Mouse (Mus musculus): Measurements from ENCODE around the gene Tigd2. TPM values are rescaled to one million over a fixed set of nuclear protein-coding genes. Genes with fewer than 3 reads are reported as not detected.

The Tigd2 gene
- polyA plus RNA-seq, 1 experiment from 2014 or later = 10.2 TPM

GRCm38 (mm10) chr6:59195849-59196635, 12.6 kb upstream of the Tigd2 start:
- no peaks in the 10 kb centered on the region for H3K36me3 ChIP-seq

GRCm38 (mm10) chr6:59196746-59197145, 11.9 kb upstream of the Tigd2 start:
- H3K27me3 ChIP-seq (ENCODE audit: low read depth, poor library complexity, severe bottlenecking) = no peaks in the 10 kb centered on the region
- H3K4me3 ChIP-seq = no peak overlapping the region
- no peaks in the 10 kb centered on the region for H3K9me3 ChIP-seq (replicated peaks)
- no peaks in the 10 kb centered on the region for H3K36me3 ChIP-seq
- no peak for DNase-seq (ENCODE audit: low spot score)
- H3K27ac ChIP-seq = no peak overlapping the region
- H3K4me1 ChIP-seq = no peaks in the 10 kb centered on the region

More at GRCm38 (mm10) chr6:59195849-59196635, 12.6 kb upstream of the Tigd2 start:
- no peaks in the 10 kb centered on the region for H3K9me3 ChIP-seq (replicated peaks)
- H3K4me3 ChIP-seq = no peak overlapping the region
- DNase-seq (ENCODE audit: low spot score) = no peak
- 87% methylated on average over 2 of the region's 2 CpGs for WGBS
- H3K27ac ChIP-seq = no peak overlapping the region
- H3K27me3 ChIP-seq (ENCODE audit: low read depth, poor library complexity, severe bottlenecking) = no peaks in the 10 kb centered on the region
- no peaks in the 10 kb centered on the region for H3K4me1 ChIP-seq

DNA sequence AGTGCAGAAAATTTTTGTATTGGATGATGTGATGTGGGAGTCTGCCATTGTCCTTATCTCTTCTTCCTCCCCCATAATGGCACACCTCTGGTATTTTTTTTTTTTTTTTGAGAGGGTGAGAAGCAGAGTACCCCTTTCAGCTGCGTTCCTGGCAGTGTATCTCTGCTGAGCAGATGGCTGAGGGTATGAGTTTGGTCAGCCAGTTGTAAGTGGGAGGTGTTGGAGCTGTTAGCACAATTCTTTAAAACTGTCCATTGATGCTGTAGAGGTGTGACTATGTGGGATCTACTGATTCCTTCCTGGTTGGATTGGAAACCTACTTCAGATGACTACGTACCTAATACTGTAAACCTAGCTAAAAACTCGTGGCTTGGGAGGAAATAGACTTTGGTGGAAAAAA, 10.3 kb upstream of the Tigd2 start:
- Histone ChIP-seq H3K9me3 (replicated peaks) (no peaks in the 10 kb centered on the region), H3K4me1 (no peaks in the 10 kb centered on the region), H3K27ac (no peak overlapping the region), H3K4me3 (no peak overlapping the region), H3K36me3 (no peaks in the 10 kb centered on the region), H3K27me3 (ENCODE audit: low read depth, poor library complexity, severe bottlenecking) (no peaks in the 10 kb centered on the region)
- WGBS = 84% methylated on average over 3 of the region's 3 CpGs
- no peak for DNase-seq (ENCODE audit: low spot score)

- WGBS = 92% methylated on average over 2 of the region's 2 CpGs
- H3K4me3 ChIP-seq = no peak overlapping the region
- no peak overlapping the region for H3K27ac ChIP-seq
- no peaks in the 10 kb centered on the region for H3K36me3 ChIP-seq
- H3K4me1 ChIP-seq = no peaks in the 10 kb centered on the region
- DNase-seq (ENCODE audit: low spot score) = no peak
- H3K9me3 ChIP-seq (replicated peaks) = no peaks in the 10 kb centered on the region
- no peaks in the 10 kb centered on the region for H3K27me3 ChIP-seq (ENCODE audit: low read depth, poor library complexity, severe bottlenecking)
Measured at GRCm38 (mm10) chr6:59199021-59199420, 9.6 kb upstream of the Tigd2 start.

DNA sequence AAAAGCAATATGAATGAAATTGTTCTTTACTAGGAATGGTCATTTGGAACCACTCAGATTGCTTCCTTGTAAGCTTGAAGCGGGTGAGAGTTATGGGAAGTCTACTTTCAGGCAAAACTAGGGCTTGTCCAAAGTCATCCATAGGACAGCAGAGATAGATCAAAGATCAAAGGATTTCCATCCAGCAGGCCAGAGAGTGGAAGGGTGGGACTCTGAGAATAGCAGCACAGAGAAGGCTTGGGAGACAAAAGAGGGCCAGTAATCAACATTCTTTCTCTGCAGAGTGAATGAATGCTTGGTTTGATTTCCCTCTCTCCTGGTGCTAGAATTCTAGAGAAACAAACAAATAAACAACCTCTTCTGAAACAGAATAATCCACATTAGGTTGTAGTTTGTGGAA, 1.1 kb upstream of the Tigd2 start:
- H3K27me3 ChIP-seq (ENCODE audit: low read depth, poor library complexity, severe bottlenecking) = no peaks in the 10 kb centered on the region
- peaks cover 9% of the 10 kb centered on the region for H3K36me3 ChIP-seq
- peaks cover 4% of the 10 kb centered on the region; the same call in 1 of the 2 replicates for H3K4me1 ChIP-seq
- WGBS = 93% methylated on average over 1 of the region's 1 CpGs
- H3K4me3 ChIP-seq = no peak overlapping the region
- no peaks in the 10 kb centered on the region for H3K9me3 ChIP-seq (replicated peaks)
- no peak for DNase-seq (ENCODE audit: low spot score)
- H3K27ac ChIP-seq = no peak overlapping the region

DNA sequence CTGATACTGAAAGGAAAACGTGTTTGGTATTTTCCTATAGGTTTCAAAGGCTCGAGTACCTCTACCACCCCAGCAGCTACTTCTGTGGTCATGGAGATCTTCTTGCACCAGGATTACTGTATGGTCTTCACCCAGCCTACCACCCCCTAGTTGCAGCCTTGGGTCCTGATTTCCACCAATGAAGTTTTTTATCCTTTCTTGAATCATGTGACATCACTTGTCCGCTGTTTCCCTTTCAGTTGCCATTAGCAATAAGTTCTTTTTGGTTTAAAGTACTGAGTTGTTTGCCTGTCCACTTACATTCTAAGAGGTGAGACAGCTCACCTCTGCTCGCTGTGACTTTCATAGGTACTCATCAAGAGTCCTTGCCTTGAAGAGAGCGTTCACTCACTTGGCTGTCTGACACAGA, 633 bp downstream of the Tigd2 start:
- no peaks in the 10 kb centered on the region for H3K27me3 ChIP-seq (ENCODE audit: low read depth, poor library complexity, severe bottlenecking)
- H3K36me3 ChIP-seq = peaks cover 9% of the 10 kb centered on the region
- peak overlapping the region; percentile 80 for H3K4me3 ChIP-seq
- WGBS = 55% methylated on average over 5 of the region's 5 CpGs
- H3K9me3 ChIP-seq (replicated peaks) = no peaks in the 10 kb centered on the region
- no peak for DNase-seq (ENCODE audit: low spot score)
- H3K27ac ChIP-seq = peak overlapping the region; percentile 94
- H3K4me1 ChIP-seq = peaks cover 4% of the 10 kb centered on the region; the same call in 1 of the 2 replicates

- Histone ChIP-seq H3K36me3 (no peaks in the 10 kb centered on the region), H3K27me3 (ENCODE audit: low read depth, poor library complexity, severe bottlenecking) (no peaks in the 10 kb centered on the region), H3K4me3 (no peak overlapping the region), H3K9me3 (replicated peaks) (no peaks in the 10 kb centered on the region), H3K27ac (no peak overlapping the region), H3K4me1 (no peaks in the 10 kb centered on the region)
- no peak for DNase-seq (ENCODE audit: low spot score)
Measured at GRCm38 (mm10) chr6:59233191-59233590, 24.5 kb downstream of the Tigd2 start.

GRCm38 (mm10) chr6:59233651-59234050, 25.0 kb downstream of the Tigd2 start:
- no peak overlapping the region for H3K4me3 ChIP-seq
- no peak overlapping the region for H3K27ac ChIP-seq
- H3K36me3 ChIP-seq = no peaks in the 10 kb centered on the region
- H3K4me1 ChIP-seq = no peaks in the 10 kb centered on the region
- no peaks in the 10 kb centered on the region for H3K9me3 ChIP-seq (replicated peaks)
- DNase-seq (ENCODE audit: low spot score) = no peak
- H3K27me3 ChIP-seq (ENCODE audit: low read depth, poor library complexity, severe bottlenecking) = no peaks in the 10 kb centered on the region

DNA sequence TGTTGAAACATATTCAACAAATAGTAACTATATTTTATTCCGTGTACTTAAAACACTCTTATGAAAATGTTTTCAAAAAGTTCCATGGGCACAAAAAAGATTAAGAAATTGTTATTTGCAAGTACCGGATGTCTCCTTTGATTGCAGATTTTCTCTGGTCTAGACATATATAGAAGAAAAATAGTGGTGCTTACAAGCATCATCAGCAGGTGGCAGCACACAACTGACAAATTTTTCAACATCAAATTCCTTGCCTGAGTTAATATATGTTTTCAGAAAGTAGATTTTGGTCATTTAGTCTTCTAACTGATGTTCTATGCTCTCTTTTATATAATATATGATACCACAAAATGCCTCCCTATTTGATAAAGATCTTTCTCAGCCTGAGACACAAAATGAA, 41.0 kb downstream of the Tigd2 start:
- no peaks in the 10 kb centered on the region for H3K4me1 ChIP-seq
- DNase-seq (ENCODE audit: low spot score) = peak; percentile 33
- 38% methylated on average over 2 of the region's 2 CpGs for WGBS

DNA sequence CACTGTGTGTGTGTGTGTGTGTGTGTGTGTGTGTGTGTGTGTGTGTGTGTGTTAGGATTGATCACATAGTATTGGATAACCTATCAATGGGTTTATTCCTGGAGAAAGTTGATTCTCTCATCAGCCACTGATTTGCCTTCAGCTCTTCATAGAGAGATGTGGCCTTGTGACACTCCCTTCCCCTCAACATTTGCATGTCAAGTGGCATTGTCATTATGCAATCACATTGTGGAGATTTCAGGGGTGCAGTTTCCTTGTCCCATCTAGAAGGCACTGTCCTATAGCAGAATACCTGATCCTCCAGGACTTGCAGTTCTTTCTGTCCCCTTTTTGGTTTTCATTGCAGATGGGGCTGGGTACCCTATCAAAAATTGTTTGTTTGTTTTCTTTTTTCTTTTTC, 41.9 kb downstream of the Tigd2 start:
- H3K4me1 ChIP-seq = no peaks in the 10 kb centered on the region
- no peaks in the 10 kb centered on the region for H3K36me3 ChIP-seq
- no peaks in the 10 kb centered on the region for H3K27me3 ChIP-seq (ENCODE audit: low read depth, poor library complexity, severe bottlenecking)
- H3K9me3 ChIP-seq (replicated peaks) = no peaks in the 10 kb centered on the region
- no peak overlapping the region for H3K27ac ChIP-seq
- no peak for DNase-seq (ENCODE audit: low spot score)
- no peak overlapping the region for H3K4me3 ChIP-seq

More for the DNA sequence above, 41.0 kb downstream of the Tigd2 start:
- no peaks in the 10 kb centered on the region for H3K9me3 ChIP-seq (replicated peaks)
- no peak overlapping the region for H3K4me3 ChIP-seq
- H3K36me3 ChIP-seq = no peaks in the 10 kb centered on the region
- H3K27ac ChIP-seq = no peak overlapping the region
- H3K27me3 ChIP-seq (ENCODE audit: low read depth, poor library complexity, severe bottlenecking) = no peaks in the 10 kb centered on the region

DNA sequence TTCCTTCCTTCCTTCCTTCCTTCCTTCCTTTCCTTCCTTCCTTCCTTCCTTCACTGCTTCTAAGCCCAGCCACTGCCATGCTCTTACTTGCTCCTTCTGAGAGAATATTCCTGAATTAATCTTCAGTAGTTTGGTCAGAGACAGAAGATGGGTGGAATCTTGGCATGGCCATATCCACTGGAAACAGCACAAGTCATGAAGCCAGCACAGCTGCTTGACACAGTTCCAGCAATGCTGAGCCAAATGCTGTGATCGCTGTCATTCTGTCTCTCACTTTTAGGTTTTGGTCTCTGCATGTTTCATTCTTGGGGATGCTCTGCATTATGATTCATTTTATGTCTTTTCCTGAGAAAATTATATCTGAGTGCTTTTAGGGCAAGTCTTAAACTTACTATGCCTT, 47.2 kb downstream of the Tigd2 start:
- H3K27me3 ChIP-seq (ENCODE audit: low read depth, poor library complexity, severe bottlenecking) = no peaks in the 10 kb centered on the region
- DNase-seq (ENCODE audit: low spot score) = no peak
- H3K4me3 ChIP-seq = no peak overlapping the region
- 92% methylated on average over 1 of the region's 1 CpGs for WGBS
- no peaks in the 10 kb centered on the region for H3K9me3 ChIP-seq (replicated peaks)
- no peak overlapping the region for H3K27ac ChIP-seq
- H3K36me3 ChIP-seq = no peaks in the 10 kb centered on the region
- H3K4me1 ChIP-seq = no peaks in the 10 kb centered on the region

All from limb, embryonic 10.5 days (tissue).